ENCODE assay signal across 17 mouse cellular contexts in the genomic region with DNA sequence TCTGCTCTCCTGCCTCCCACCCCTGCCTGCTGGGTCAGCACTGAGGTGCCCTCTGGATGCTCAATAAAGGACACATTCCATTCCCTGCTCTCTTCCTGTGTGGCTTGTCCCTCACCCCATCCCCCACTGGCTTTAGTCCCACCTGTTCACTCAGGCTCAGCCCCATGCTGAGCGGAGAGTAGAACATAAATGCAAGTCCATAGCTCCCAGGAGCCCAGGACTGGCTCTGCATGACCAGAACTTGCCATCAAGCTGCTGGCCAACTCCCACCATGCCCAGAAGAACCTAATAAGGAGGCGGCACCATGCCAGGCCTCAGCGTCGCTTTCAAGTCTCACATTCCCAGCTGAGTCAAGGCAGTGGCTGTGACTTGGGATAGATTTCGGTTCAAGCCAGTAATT. TPM values are rescaled to one million over a fixed set of nuclear protein-coding genes. Genes with fewer than 3 reads are reported as not detected.
DNase-seq lines count a peak whose midpoint lies in the region; ATAC-seq and TF ChIP-seq lines count a peak whose summit lies in the region.
"Had no signal": no experiment of that assay in that cellular context is flagged by ENCODE, and none has a peak within 500 bp of the region (broad histone marks: within the 10 kb centered on the region; RNA-seq: fewer than 3 reads in every experiment).

No protein-coding gene starts in this region.

- H3K9me3 ChIP-seq in E14TG2a.4 (ENCODE audit: low read length): no peaks in the 10 kb centered on the region
- H3K9me3 ChIP-seq in embryonic facial prominence, embryonic 14.5 days (ENCODE audit: control insufficient read depth, low read length): no peaks in the 10 kb centered on the region
- no peaks in the 10 kb centered on the region for H3K9me3 ChIP-seq in midbrain, embryonic 15.5 days
- H3K9me3 ChIP-seq: hindbrain, embryonic 13.5 days; liver, embryonic 13.5 days; midbrain, embryonic 13.5 days; neural tube, embryonic 13.5 days had no signal

- peak; percentile 18 to 41 for DNase-seq in cerebellum, postnatal 14 days
- no peak for DNase-seq in cerebellum, postnatal 25 days
- peak; percentile 23 for DNase-seq in embryonic facial prominence, embryonic 14.5 days (ENCODE audit: low spot score)
- peak; percentile 57 for DNase-seq in kidney, postnatal 10 days
- no peak for DNase-seq in c-Kit-positive CD71-positive TER-119-positive erythroid progenitor cells, embryonic 14.5 days (ENCODE audit: low spot score)
- no peak for DNase-seq in layer of hippocampus, postnatal 25 days (ENCODE audit: extremely low spot score in 1 of 2, low spot score in 1 of 2)
- DNase-seq: liver, embryonic 13.5 days; lung, postnatal 36 days; right cerebral cortex, adult 18-20 months had no signal

- ATAC-seq in embryonic facial prominence, embryonic 14.5 days (ENCODE audit: low read depth): peak; percentile 47; the same call in 1 of the 2 replicates
- no peak for ATAC-seq in midbrain, embryonic 15.5 days (replicated peaks)
- ATAC-seq: midbrain, embryonic 13.5 days had no signal

- no peak overlapping the region for H3K27ac ChIP-seq in embryonic facial prominence, embryonic 14.5 days (replicated peaks; ENCODE audit: low read depth, low read length)
- no peak overlapping the region for H3K27ac ChIP-seq in midbrain, embryonic 15.5 days
- H3K27ac ChIP-seq: hindbrain, embryonic 13.5 days; liver, embryonic 13.5 days; midbrain, embryonic 13.5 days; neural tube, embryonic 13.5 days had no signal

- WGBS in embryonic facial prominence, embryonic 14.5 days: 57% methylated on average over 5 of the region's 5 CpGs
- WGBS in midbrain, embryonic 15.5 days: 82% methylated on average over 5 of the region's 5 CpGs

- no peak overlapping the region for H3K4me2 ChIP-seq in embryonic facial prominence, embryonic 14.5 days (ENCODE audit: low read depth, low read length)
- no peak overlapping the region for H3K4me2 ChIP-seq in midbrain, embryonic 15.5 days
- H3K4me2 ChIP-seq: hindbrain, embryonic 13.5 days; liver, embryonic 13.5 days; midbrain, embryonic 13.5 days; neural tube, embryonic 13.5 days had no signal

- H3K36me3 ChIP-seq in E14TG2a.4 (ENCODE audit: insufficient read depth, low read length): no peaks in the 10 kb centered on the region
- no peaks in the 10 kb centered on the region for H3K36me3 ChIP-seq in embryonic facial prominence, embryonic 14.5 days (ENCODE audit: control insufficient read depth, insufficient read depth, low read length)
- no peaks in the 10 kb centered on the region for H3K36me3 ChIP-seq in midbrain, embryonic 15.5 days (replicated peaks)
- H3K36me3 ChIP-seq: liver, embryonic 13.5 days had no signal

- TF ChIP-seq CTCF in E14TG2a.4 (conservative IDR thresholded peaks at IDR 0.05; ENCODE audit: low read length): no peak

- peaks cover 55% of the 10 kb centered on the region for H3K4me1 ChIP-seq in E14TG2a.4 (replicated peaks; ENCODE audit: low read depth, low read length)
- H3K4me1 ChIP-seq in embryonic facial prominence, embryonic 14.5 days (ENCODE audit: control insufficient read depth, insufficient read depth, low read length): no peaks in the 10 kb centered on the region
- H3K4me1 ChIP-seq in midbrain, embryonic 15.5 days: peaks cover 5% of the 10 kb centered on the region; the same call in 1 of the 2 replicates

- H3K4me3 ChIP-seq in E14TG2a.4 (replicated peaks; ENCODE audit: low read length): 0 out of 2 replicates have a peak overlapping the region, but pooled peaks have one; percentile 23
- no peak overlapping the region for H3K4me3 ChIP-seq in embryonic facial prominence, embryonic 14.5 days (ENCODE audit: low read depth, low read length)
- no peak overlapping the region for H3K4me3 ChIP-seq in midbrain, embryonic 15.5 days
- H3K4me3 ChIP-seq: hindbrain, embryonic 13.5 days; liver, embryonic 13.5 days; midbrain, embryonic 13.5 days; neural tube, embryonic 13.5 days had no signal

- no peaks in the 10 kb centered on the region for H3K27me3 ChIP-seq in E14TG2a.4 (ENCODE audit: insufficient read depth, low read length)
- H3K27me3 ChIP-seq in embryonic facial prominence, embryonic 14.5 days (replicated peaks; ENCODE audit: control insufficient read depth, insufficient read depth, low read length): no peaks in the 10 kb centered on the region
- no peaks in the 10 kb centered on the region for H3K27me3 ChIP-seq in midbrain, embryonic 15.5 days (replicated peaks)
- H3K27me3 ChIP-seq: hindbrain, embryonic 13.5 days; liver, embryonic 13.5 days; midbrain, embryonic 13.5 days; neural tube, embryonic 13.5 days had no signal

- H3K9ac ChIP-seq in embryonic facial prominence, embryonic 14.5 days (ENCODE audit: low read depth, low read length): no peak overlapping the region
- H3K9ac ChIP-seq in midbrain, embryonic 15.5 days: no peak overlapping the region
- H3K9ac ChIP-seq: hindbrain, embryonic 13.5 days; liver, embryonic 13.5 days; midbrain, embryonic 13.5 days; neural tube, embryonic 13.5 days had no signal

RNA-seq across cellular contexts. Expression of gene Capg, which starts 18.7 kb away (rescaled TPM):
- 70.8 and 75.9 TPM in 2 replicates for polyA plus RNA-seq in embryonic facial prominence, embryonic 14.5 days (2014; fragmentation: Nextera tagmentation; extraction: Ambion mirVana)
- total RNA-seq in layer of hippocampus, postnatal 25 days (2021): 1 to 10 TPM; 3.5 to 4.0 TPM
- polyA plus RNA-seq in midbrain, embryonic 15.5 days (2015; fragmentation: Nextera tagmentation; extraction: Ambion mirVana): 5.8 and 7.8 TPM in 2 replicates

RNA-seq across cellular contexts. Expression of gene Elmod3, which starts 35.3 kb away (rescaled TPM):
- polyA plus RNA-seq in embryonic facial prominence, embryonic 14.5 days (2014; fragmentation: Nextera tagmentation; extraction: Ambion mirVana): 18.7 and 18.8 TPM in 2 replicates
- 10 to 100 TPM; 22.0 to 23.4 TPM for total RNA-seq in layer of hippocampus, postnatal 25 days (2021)
- 16.5 and 17.4 TPM in 2 replicates for polyA plus RNA-seq in midbrain, embryonic 15.5 days (2015; fragmentation: Nextera tagmentation; extraction: Ambion mirVana)

RNA-seq across cellular contexts. Expression of gene Retsat, which starts 35.4 kb away (rescaled TPM):
- 16.4 and 18.2 TPM in 2 replicates for polyA plus RNA-seq in embryonic facial prominence, embryonic 14.5 days (2014; fragmentation: Nextera tagmentation; extraction: Ambion mirVana)
- total RNA-seq in layer of hippocampus, postnatal 25 days (2021): 10 to 100 TPM; 57.8 to 58.7 TPM
- 6.1 and 7.2 TPM in 2 replicates for polyA plus RNA-seq in midbrain, embryonic 15.5 days (2015; fragmentation: Nextera tagmentation; extraction: Ambion mirVana)

RNA-seq across cellular contexts. Expression of gene Sh2d6, which starts 41.4 kb away (rescaled TPM):
- not detected in 2 replicates for polyA plus RNA-seq in embryonic facial prominence, embryonic 14.5 days (2014; fragmentation: Nextera tagmentation; extraction: Ambion mirVana)
- 1 to 10 TPM in 1 of 2 experiments, under 1 TPM in 1; 0.62 to 1.3 TPM for total RNA-seq in layer of hippocampus, postnatal 25 days (2021)
- polyA plus RNA-seq in midbrain, embryonic 15.5 days (2015; fragmentation: Nextera tagmentation; extraction: Ambion mirVana): 0.65 and 0.91 TPM in 2 replicates
- total RNA-seq: common myeloid progenitor, adult 5-6 weeks; MEL had no signal
- polyA plus RNA-seq: heart, embryonic 14.5 days; liver, embryonic 13.5 days had no signal

RNA-seq across cellular contexts. Expression of gene Tgoln1, which starts 53.9 kb away (rescaled TPM):
- polyA plus RNA-seq in embryonic facial prominence, embryonic 14.5 days (2014; fragmentation: Nextera tagmentation; extraction: Ambion mirVana): 33.8 and 34.7 TPM in 2 replicates
- 10 to 100 TPM; 80.3 to 85.0 TPM for total RNA-seq in layer of hippocampus, postnatal 25 days (2021)
- 38.0 and 38.7 TPM in 2 replicates for polyA plus RNA-seq in midbrain, embryonic 15.5 days (2015; fragmentation: Nextera tagmentation; extraction: Ambion mirVana)

Comparison
In these comparisons a context has a peak if more than half of its experiments do, and no peak if none do; other contexts are left out.
1. DNase-seq: peak in cerebellum, postnatal 14 days (2 of 2), embryonic facial prominence, embryonic 14.5 days (single experiment) and kidney, postnatal 10 days (single experiment); none in cerebellum, postnatal 25 days (0 of 2), c-Kit-positive CD71-positive TER-119-positive erythroid progenitor cells, embryonic 14.5 days (single experiment) and layer of hippocampus, postnatal 25 days (0 of 2).